Mouse (Mus musculus) embryonic fibroblast, embryonic 13.5 days (primary cell): ENCODE results near the gene Myo1b. TPM values are rescaled to one million over a fixed set of nuclear protein-coding genes. Genes with fewer than 3 reads are reported as not detected.

Experiments used
- H3K27ac ChIP-seq: 2 replicates; pipeline ENCODE4 v1.5.1; 2012; ENCODE audit warnings: low read length, control low read depth, inconsistent platforms; ENCODE audit not compliant: insufficient read depth
- H3K4me1 ChIP-seq: 2 replicates; pipeline ENCODE4 v1.6.1; 2011; ENCODE audit warnings: low read length; ENCODE audit not compliant: control insufficient read depth, insufficient read depth
- H3K4me3 ChIP-seq: 2 replicates; pipeline ENCODE4 v1.5.1; 2011; ENCODE audit warnings: mild to moderate bottlenecking, control low read depth, low read length; ENCODE audit not compliant: insufficient read depth
- CTCF ChIP-seq: IDR thresholded peaks from 2 replicates; pipeline ENCODE4 v1.5.1; 2011; ENCODE audit warnings: mild to moderate bottlenecking, control low read depth, low read length, moderate library complexity, borderline replicate concordance; ENCODE audit not compliant: insufficient read depth
- POLR2A ChIP-seq: IDR thresholded peaks from 2 replicates; pipeline ENCODE4 v1.6.1; 2011; ENCODE audit warnings: low read depth, mild to moderate bottlenecking, control low read depth, low read length, moderate library complexity
- polyA plus RNA-seq: library from polyadenylated mRNA; stranded (reverse); fragments of >200 nt; gene quantifications from 2 replicates; pipeline ENCODE4 v1.2.4, GENCODE M21; 2011; ENCODE audit warnings: low read depth; ENCODE audit not compliant: missing spikeins, insufficient read length

Myo1b gene
- polyA plus RNA-seq, 1 experiment, result 66.5 TPM

DNA sequence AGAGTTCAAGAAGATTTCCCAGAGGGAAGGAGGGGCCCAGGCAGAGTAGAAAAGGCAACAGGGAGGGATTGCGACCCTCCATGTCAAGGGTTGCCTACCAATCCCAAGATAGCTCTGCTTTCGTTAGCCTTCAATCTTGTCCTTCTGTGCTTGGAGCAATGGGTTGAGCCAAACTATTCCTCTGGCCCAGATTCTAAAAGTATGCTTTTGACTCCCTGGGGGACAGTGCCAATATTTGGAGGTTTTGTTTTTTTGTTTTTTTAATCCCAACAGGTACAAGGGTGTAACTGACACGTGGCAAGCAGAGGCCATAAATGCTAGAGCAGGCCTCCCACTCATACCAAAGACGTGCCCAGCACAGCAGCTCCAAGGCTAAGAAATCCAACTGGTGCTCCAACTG lies 93.3 kb downstream of the Myo1b start:
- Histone ChIP-seq H3K27ac (peak overlapping the region; percentile 99), H3K4me3 (no peak overlapping the region), H3K4me1 (peaks cover 21% of the 10 kb centered on the region)
- TF ChIP-seq CTCF, result no peak
- no peak for TF ChIP-seq POLR2A

DNA sequence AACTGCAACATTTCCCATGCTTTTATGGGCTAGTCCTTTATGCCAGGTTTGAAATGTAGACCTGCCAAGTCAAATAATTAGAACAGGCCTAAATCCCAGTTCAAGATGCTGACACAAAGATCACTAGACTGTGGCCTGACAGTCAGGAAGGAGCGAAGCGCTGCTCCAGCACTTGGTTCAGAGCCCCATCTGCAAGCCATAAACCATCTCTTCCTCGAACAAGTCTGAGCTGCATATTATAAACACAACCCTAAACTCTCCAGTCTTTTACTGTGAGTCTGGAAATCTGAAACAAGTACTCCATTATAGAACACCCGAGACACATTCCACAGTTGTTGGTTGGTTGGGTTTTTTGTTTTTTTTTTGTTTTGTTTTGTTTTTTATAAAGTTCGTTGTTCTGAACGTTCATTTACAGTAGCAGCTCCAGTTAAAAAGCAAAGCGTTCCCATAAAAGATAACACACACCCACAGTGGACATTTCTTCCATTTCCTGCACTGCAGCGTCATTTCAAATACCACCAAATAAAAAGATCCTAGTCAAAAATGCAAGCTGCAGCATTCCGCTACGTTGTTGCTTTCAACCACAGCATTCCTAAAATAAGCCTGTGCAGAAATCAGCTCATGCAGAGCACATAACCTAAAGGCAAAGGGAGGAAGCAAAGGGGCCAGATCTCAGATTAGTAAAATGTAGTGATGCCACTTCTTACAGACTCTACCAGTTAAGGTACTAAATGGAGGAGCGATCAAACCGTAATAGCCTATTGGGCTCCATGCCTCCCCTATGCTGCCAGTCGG lies 94.0 kb downstream of the Myo1b start:
- Histone ChIP-seq H3K27ac (peak overlapping the region; percentile 99), H3K4me1 (peaks cover 21% of the 10 kb centered on the region), H3K4me3 (no peak overlapping the region)
- no peak for TF ChIP-seq POLR2A
- TF ChIP-seq CTCF, result no peak

DNA sequence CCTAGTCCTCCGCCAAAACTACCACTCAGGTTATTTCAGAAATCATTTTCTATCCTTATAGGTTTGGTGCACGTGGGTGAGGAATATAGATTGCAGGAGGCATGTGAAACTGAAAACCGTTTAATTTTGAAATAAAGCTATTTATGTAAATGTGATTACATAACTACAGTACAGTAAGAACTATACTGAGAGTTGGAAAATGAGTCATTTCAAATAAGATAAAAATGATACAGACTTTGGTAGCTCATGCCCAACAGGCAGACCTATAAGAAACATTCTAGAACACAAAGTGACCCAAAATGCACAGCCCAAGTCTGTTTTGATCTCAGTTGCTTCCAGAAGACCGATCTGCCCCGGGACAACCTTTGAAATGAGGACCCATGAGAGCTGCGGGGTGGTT lies 95.4 kb downstream of the Myo1b start:
- peak overlapping the region; percentile 99; the same call in 1 of the 2 replicates for H3K27ac ChIP-seq

DNA sequence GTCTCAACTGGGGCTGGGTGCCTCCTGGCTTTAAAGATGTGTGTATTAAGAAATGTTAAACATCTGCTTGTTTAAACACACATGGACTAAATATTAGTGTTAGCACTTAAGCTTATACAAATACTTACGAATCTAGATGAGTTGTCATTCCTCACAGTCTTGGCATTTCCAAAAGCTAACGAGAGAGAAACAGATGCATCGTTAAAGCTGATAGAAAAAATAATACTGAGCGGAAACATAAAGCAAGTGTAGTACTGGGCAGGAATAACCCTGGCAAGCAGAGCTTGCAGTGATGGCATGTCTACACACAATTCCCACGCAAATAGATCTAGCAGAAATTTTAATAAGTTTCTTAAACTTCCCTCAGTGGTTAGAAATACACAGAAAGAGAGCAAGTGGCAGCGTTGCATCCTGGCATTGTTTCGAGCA lies 95.8 kb downstream of the Myo1b start:
- H3K4me3 ChIP-seq, result no peak overlapping the region
- TF ChIP-seq CTCF, result no peak
- TF ChIP-seq POLR2A, result no peak
- H3K4me1 ChIP-seq, result peaks cover 21% of the 10 kb centered on the region
- peak overlapping the region; percentile 9; the same call in 1 of the 2 replicates for H3K27ac ChIP-seq

More for the DNA sequence above, 95.4 kb downstream of the Myo1b start:
- no peak overlapping the region for H3K4me3 ChIP-seq
- H3K4me1 ChIP-seq, result peaks cover 21% of the 10 kb centered on the region
- TF ChIP-seq POLR2A, result no peak
- no peak for TF ChIP-seq CTCF

DNA sequence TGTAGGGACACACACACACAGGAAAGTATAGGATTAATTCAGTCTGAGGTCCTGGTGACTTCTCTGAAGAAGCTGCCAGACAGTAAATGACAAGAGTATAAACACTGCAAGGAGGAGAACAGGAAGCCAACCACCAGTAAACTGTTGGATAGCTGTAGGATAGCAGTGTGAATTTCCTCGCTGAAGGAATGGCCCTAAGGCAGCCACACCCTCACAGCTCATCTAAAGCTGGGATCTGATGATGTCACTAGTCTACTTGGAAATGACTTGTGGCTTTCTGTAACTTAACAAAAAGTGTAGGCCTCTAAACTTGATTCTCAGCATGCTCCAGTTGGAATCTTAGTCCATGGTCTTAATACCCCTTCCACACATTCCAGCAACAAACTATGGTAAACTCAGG lies 100.2 kb downstream of the Myo1b start:
- TF ChIP-seq POLR2A (no peak), CTCF (no peak)
- no peak overlapping the region for H3K27ac ChIP-seq
- no peak overlapping the region for H3K4me3 ChIP-seq
- peaks cover 3% of the 10 kb centered on the region; the same call in 1 of the 2 replicates for H3K4me1 ChIP-seq

DNA sequence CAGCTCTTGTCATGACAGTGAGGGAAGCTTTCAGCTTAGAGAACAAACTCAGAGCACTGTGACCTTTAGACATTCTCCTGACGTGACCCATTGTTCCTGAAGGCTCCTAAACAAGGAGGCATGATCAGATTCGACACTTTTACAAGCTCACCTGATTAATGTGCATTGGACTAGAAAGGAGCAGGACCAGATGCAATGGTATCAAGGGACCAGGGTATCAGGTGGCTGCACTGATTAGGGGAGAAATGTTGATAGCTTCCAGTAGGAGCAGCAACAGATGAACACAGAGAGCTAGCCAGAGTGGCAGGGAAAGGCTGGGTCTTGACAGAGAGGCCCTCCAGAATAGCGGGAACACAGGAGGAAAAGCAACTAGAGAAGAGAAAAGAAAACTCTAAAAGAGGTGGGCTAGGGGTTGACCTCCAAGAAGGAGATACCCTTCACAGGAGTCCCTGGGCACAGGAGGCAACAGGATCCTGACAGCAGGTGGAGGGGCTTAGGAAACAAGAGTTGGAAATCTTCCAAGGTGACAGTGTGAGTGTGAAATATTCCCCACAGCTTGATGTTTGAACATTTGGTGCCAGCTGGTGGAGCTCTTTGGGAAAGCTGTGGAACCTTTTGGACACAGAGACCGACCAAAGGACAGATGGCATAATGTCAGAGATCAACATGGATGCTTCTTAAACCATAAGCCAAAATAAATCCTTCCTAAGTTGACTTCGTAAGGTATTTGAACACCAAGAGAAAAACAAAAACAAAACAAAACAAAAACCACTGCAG lies 100.8 kb downstream of the Myo1b start:
- Histone ChIP-seq H3K4me3 (no peak overlapping the region), H3K27ac (no peak overlapping the region), H3K4me1 (no peaks in the 10 kb centered on the region; the same call in 1 of the 2 replicates)
- no peak for TF ChIP-seq CTCF
- TF ChIP-seq POLR2A, result no peak

DNA sequence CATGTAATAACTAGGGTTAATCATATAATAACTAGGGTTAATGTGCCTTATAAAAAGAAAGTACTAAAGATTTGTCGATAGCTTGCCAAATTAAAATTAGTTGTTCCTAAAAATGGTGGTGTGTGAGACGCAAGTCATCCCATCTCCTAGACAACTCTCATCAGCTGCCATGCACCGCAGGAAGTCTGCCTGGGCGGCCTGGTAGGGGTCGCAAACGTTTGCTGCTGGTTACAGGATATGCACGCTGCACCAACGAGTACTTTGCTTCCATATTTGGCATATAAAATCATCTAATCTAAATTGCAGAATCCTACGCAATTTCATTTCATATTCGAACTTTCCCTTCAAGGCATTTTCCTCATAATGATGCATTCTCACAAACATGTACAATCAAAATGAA lies 107.0 kb downstream of the Myo1b start:
- no peak overlapping the region for H3K4me3 ChIP-seq
- H3K4me1 ChIP-seq, result no peaks in the 10 kb centered on the region; the same call in 1 of the 2 replicates
- no peak for TF ChIP-seq CTCF
- no peak for TF ChIP-seq POLR2A
- H3K27ac ChIP-seq, result no peak overlapping the region

DNA sequence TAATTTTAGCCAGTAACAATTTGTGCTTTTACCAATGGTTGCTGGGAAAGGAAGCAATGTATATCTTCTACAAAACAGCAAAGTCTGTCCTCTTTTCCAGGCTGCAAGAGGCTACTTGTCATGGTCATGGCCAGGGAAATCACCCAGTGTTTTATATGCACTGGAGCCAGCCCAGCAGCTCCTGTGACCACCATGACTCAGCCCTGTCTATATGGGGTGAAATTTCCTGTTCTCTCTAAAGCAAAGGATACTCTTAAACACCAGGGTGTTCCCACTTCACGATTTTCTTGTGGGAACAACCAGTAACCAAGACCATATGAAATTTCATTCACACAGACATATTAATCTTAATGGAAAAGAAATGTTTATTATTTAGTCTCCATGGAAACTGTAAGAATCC lies 107.6 kb downstream of the Myo1b start:
- Histone ChIP-seq H3K4me1 (no peaks in the 10 kb centered on the region; the same call in 1 of the 2 replicates), H3K27ac (no peak overlapping the region; the same call in 1 of the 2 replicates), H3K4me3 (no peak overlapping the region)
- TF ChIP-seq CTCF (no peak), POLR2A (no peak)

DNA sequence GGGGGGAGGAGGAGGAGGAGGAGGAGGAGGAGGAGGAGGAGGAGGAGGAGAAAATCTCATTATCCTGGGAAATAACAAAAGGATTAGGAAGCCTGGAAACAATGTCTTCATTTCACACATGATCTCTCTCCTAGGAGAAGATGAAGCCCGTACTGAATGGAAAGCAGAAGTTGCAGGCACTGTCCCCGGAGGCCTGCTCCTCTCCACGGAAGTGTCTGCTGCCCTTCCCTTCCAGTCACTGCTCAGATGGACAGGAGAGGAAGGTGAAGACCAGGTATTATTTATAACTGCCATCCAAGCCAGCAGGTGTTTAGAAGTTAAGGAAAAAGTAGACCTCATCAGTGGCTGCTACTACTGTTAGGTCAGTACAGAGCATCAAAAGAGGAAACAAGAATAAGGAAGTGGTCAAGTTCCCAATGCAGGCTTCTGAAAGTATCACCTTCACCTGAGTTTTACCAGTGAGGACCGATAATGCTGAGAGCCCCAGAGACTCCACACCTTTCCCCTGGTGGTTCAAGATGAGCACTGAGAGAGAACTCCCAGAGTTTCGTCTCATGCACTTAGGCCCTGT lies 110.7 kb downstream of the Myo1b start:
- no peak for TF ChIP-seq POLR2A
- TF ChIP-seq CTCF, result no peak
- Histone ChIP-seq H3K4me3 (no peak overlapping the region), H3K4me1 (no peaks in the 10 kb centered on the region; the same call in 1 of the 2 replicates), H3K27ac (no peak overlapping the region)
